Comparison of ENCODE assay signal across 28 mouse cellular contexts in the genomic region with DNA sequence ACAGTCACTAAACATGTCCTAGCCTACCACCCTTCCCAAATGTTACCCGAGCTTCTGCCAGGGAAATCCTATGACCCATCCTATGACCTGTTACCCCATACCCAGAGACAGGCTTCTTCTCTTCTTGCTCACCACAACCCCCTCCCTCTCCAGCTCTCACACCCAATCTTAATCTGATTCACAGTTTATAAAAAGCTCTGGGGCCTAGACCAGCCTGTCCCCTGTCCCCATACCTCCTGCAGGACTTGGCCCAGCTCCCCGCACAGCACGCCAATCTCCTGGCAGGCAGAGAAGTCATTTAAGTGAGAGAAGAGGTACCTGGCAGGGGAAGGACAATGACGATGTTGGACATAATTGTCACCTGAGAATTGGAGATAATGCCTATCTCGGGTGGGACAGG. TPM values are rescaled to one million over a fixed set of nuclear protein-coding genes. Genes with fewer than 3 reads are reported as not detected.
"Had no signal": no experiment of that assay in that cellular context is flagged by ENCODE, and none has a peak within 500 bp of the region (broad histone marks: within the 10 kb centered on the region; RNA-seq: fewer than 3 reads in every experiment).

No protein-coding gene starts in this region.

- ATAC-seq: liver, embryonic 12.5 days; midbrain, embryonic 13.5 days; midbrain, embryonic 16.5 days had no signal

- H3K4me3 ChIP-seq: layer of hippocampus, adult 2 months; limb, embryonic 10.5 days; limb, embryonic 13.5 days; liver, embryonic 12.5 days; liver, embryonic 15.5 days; lung, embryonic 15.5 days; megakaryocyte, embryonic 14.5 days; midbrain, embryonic 10.5 days; midbrain, embryonic 13.5 days had no signal

- H3K9ac ChIP-seq: limb, embryonic 13.5 days; liver, embryonic 12.5 days; liver, embryonic 15.5 days; lung, embryonic 15.5 days; midbrain, embryonic 13.5 days had no signal

- DNase-seq: kidney, postnatal 25 days; layer of hippocampus, adult 9-11 months; liver; lung, adult 18-20 months; lung, postnatal 10 days; lung, postnatal 36 days; thymus, adult 2 months; thymus, postnatal 25 days had no signal

- H3K9me3 ChIP-seq: limb, embryonic 10.5 days; limb, embryonic 13.5 days; liver, embryonic 12.5 days; liver, embryonic 15.5 days; lung, embryonic 15.5 days; megakaryocyte, embryonic 14.5 days; midbrain, embryonic 10.5 days; midbrain, embryonic 13.5 days had no signal

- H3K27ac ChIP-seq: kidney, postnatal 0 days; layer of hippocampus, adult 2 months; limb, embryonic 10.5 days; limb, embryonic 13.5 days; liver, embryonic 12.5 days; liver, embryonic 15.5 days; lung, embryonic 15.5 days; midbrain, embryonic 10.5 days; midbrain, embryonic 13.5 days; stomach, postnatal 0 days had no signal

- H3K36me3 ChIP-seq: limb, embryonic 10.5 days; limb, embryonic 13.5 days; liver, embryonic 12.5 days; liver, embryonic 15.5 days; midbrain, embryonic 10.5 days; midbrain, embryonic 13.5 days had no signal

- H3K4me2 ChIP-seq: limb, embryonic 13.5 days; liver, embryonic 12.5 days; liver, embryonic 15.5 days; lung, embryonic 15.5 days; midbrain, embryonic 13.5 days had no signal

RNA-seq across cellular contexts. Expression of a gene that starts 7.7 kb away (rescaled TPM):
- total RNA-seq: layer of hippocampus, postnatal 25 days; left cerebral cortex, adult 18-20 months; left cerebral cortex, postnatal 25 days had no signal
- polyA plus RNA-seq: limb, embryonic 10.5 days; liver, embryonic 12.5 days; liver, embryonic 15.5 days; midbrain, embryonic 10.5 days; midbrain, embryonic 13.5 days; midbrain, embryonic 16.5 days; neural tube, embryonic 11.5 days; neural tube, embryonic 14.5 days had no signal

RNA-seq across cellular contexts. Expression of a gene that starts 8.6 kb away (rescaled TPM):
- total RNA-seq: layer of hippocampus, adult 2 months; layer of hippocampus, postnatal 25 days; left cerebral cortex, adult 18-20 months; left cerebral cortex, postnatal 25 days had no signal
- polyA plus RNA-seq: large intestine, adult 2 months; liver, embryonic 15.5 days; neural tube, embryonic 14.5 days; thymus, adult 2 months had no signal

RNA-seq across cellular contexts. Expression of a gene that starts 11.9 kb away (rescaled TPM):
- total RNA-seq: layer of hippocampus, adult 2 months; layer of hippocampus, postnatal 25 days; left cerebral cortex, adult 18-20 months; left cerebral cortex, postnatal 25 days had no signal
- polyA plus RNA-seq: kidney, embryonic 14.5 days; kidney, postnatal 0 days; large intestine, adult 2 months; limb, embryonic 10.5 days; limb, embryonic 13.5 days; liver, embryonic 12.5 days; liver, embryonic 15.5 days; lung, embryonic 15.5 days; midbrain, embryonic 13.5 days; midbrain, embryonic 16.5 days; neural tube, embryonic 11.5 days; neural tube, embryonic 14.5 days; stomach, embryonic 14.5 days; stomach, postnatal 0 days; thymus, adult 2 months had no signal
